Mouse (Mus musculus) CD4-positive, CD25-positive, alpha-beta regulatory T cell (primary cell): ENCODE data around the gene Jakmip3. TPM values are rescaled to one million over a fixed set of nuclear protein-coding genes. Genes with fewer than 3 reads are reported as not detected.

Experiments used
- polyA plus RNA-seq: library from polyadenylated mRNA; unstranded; fragments of 100-300 nt; shearing (Covaris generic); gene quantifications from one replicate; pipeline ENCODE4 v1.2.1, GENCODE M21; 2017

Jakmip3 gene
- polyA plus RNA-seq: not detected

GRCm38 (mm10) chr7:138940612-138941461 is at the start of gene Jakmip3:
Jakmip3 (plus strand) TSS chr7:138940730.

DNA sequence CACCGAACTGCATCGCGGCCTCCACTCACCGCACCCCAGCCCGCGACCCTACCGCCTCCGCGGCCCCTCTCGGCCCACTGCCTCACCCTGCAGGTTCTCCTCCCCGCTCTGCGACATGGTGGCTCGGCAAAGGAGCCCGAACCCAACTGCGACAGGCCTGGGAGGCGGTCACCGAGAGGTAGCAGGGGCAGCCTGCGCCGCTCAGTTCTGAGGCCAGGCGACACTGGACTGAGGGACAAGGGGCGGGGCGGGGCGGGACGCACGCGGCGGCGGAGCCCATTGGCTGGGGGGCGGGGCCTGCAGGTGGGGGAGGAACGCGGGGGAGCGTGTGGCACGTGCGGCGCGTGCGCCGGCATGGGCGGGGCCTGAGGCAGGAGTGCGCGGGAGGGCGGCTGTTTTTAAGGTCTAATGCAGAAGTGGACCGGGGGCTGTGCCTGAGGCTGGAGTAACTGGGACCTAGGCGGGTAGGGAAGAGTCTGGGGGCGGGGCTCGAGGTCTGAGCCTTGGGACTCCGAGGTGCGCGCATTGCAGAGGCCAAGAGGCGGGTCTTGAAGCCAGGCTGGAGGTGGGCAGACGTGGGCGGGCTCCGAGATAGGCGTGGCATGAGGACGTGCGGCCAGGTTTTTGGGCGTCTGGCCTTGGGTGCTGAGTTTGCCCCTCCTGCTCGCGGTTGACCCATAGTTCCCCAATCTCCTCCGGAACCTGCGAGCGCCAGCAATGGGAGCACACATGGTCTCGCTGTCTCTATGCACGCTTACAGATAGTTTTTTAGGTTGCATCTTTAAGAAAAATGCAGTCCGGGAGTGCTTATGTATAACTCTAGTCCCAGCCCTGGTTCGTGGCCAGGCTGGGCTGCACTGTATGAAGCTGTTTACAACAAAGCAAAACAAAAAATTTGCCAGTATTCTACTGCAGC is 31.0 kb upstream of the Jakmip3 start, which contains the start of gene Bnip3:
Bnip3 (minus strand) TSS at position 243 of the 916 bp plus-strand sequence.

DNA sequence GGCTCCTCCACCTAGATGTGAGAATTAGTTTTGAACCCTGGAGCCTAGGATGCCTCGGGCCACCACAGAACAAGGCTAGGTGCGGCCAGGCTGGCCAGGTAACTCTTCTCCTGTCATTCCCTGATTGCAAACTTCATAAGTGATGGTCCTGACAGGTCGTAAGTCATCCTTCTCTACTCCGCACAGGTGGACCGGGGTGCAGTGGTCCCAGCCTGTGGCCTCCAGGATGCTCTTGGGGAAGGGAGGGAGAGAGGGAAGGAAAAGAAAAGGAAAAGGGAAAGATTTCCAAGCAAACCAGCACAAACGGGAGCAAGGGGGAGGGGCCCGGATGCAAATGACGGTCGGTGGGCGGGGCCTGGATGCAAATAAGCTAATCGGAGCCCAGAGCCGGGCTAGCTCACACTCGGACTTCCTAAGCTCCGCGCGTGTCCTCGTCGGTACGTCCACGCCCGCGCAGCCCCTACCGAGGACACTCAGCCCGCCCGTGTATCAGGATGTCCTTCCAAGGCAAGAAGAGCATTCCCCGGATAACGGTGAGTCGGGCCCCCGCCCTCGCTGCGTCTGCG is 145.2 kb downstream of the Jakmip3 start, which contains the start of gene Dpysl4:
Dpysl4 (plus strand) TSS at position 373 of the 566 bp plus-strand sequence.

Other genes with a start within 250 kb of the Jakmip3 start
- 52.5 TPM for gene Ppp2r2d, start 94.7 kb upstream of the Jakmip3 start, polyA plus RNA-seq
- gene Mapk1ip1, start 94.5 kb upstream of the Jakmip3 start, polyA plus RNA-seq: 22.2 TPM
- gene Bnip3, start 31.2 kb upstream of the Jakmip3 start, polyA plus RNA-seq: 15.6 TPM
- gene Dpysl4, start 145.3 kb downstream of the Jakmip3 start, polyA plus RNA-seq: not detected